Mouse (Mus musculus): ENCODE measurements around the gene Jazf1.

DNA sequence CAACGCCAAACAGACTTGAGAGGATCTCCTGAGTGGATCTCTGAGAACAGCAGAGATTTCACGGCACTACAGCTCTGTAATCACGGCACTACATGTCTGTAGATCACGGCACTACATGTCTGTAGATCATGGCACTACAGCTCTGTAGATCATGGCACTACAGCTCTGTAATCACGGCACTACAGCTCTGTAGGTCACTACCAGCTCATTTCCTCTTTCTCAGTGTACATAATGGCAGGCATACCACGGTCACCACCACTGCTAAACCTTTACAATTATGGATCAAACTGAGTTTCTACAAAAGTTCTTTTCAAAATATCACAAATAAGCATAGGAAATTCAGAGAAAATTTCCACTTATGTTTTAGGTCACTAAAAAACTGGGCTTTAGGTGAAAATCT is 147.7 kb downstream of the Jazf1 start:
- TF ChIP-seq CTCF (IDR thresholded peaks at IDR 0.05; ENCODE audit: low read depth) (no peak), EP300 (IDR thresholded peaks at IDR 0.05; ENCODE audit: low read depth) (no peak)

All from liver, embryonic 14.5 days (tissue).